Mouse (Mus musculus) MEL (cell line): Measurements from ENCODE around the gene Pank4. TPM values are rescaled to one million over a fixed set of nuclear protein-coding genes. Genes with fewer than 3 reads are reported as not detected.

Experiments used
- DNase-seq: peaks from one replicate; pipeline ENCODE4 v3.0.0; 2011; ENCODE audit warnings: low read depth, low spot score
- H3K27ac ChIP-seq: 2 replicates; pipeline ENCODE4 v1.5.1; 2012; ENCODE audit warnings: low read depth, mild to moderate bottlenecking, control low read depth, low read length, moderate library complexity; ENCODE audit not compliant: control insufficient read depth
- H3K27me3 ChIP-seq, 2 experiments: fragments of 150-350 bp in 1 of 2; sonication (generic) in 1 of 2; 2 replicates each; pipeline ENCODE4 v1.6.1; 2012; ENCODE audit warnings: low read length in 2 of 2, mild to moderate bottlenecking in 2 of 2, improper control_type of control experiment in 1 of 2, moderate library complexity in 1 of 2; ENCODE audit not compliant: insufficient read depth in 2 of 2, control insufficient read depth in 1 of 2
- H3K36me3 ChIP-seq, 2 experiments: 2 replicates each; pipeline ENCODE4 v1.6.1; 2012 to 2014; ENCODE audit warnings: low read length in 2 of 2, improper control_type of control experiment in 1 of 2, inconsistent platforms in 1 of 2, mild to moderate bottlenecking in 1 of 2; ENCODE audit not compliant: insufficient read depth in 2 of 2, control insufficient read depth in 1 of 2
- H3K4me1 ChIP-seq, 2 experiments: fragments of 150-350 bp in 1 of 2; sonication (generic) in 1 of 2; 2 replicates each; pipeline ENCODE4 v1.6.1; 2012; ENCODE audit warnings: low read length in 2 of 2, improper control_type of control experiment in 1 of 2, mild to moderate bottlenecking in 1 of 2; ENCODE audit not compliant: insufficient read depth in 2 of 2, control insufficient read depth in 1 of 2
- H3K4me3 ChIP-seq, 2 experiments: fragments of 150-350 bp in 1 of 2; sonication (generic) in 1 of 2; 2 replicates each; pipeline ENCODE4 v1.5.1; 2012; ENCODE audit warnings: low read depth in 2 of 2, low read length in 2 of 2, mild to moderate bottlenecking in 2 of 2, moderate library complexity in 2 of 2, control low read depth in 1 of 2, improper control_type of control experiment in 1 of 2; ENCODE audit not compliant: control insufficient read depth in 1 of 2, insufficient read depth in 1 of 2
- H3K79me2 ChIP-seq: 2 replicates; pipeline ENCODE4 v1.6.1; 2012; ENCODE audit warnings: mild to moderate bottlenecking, low read length, moderate library complexity; ENCODE audit not compliant: control insufficient read depth, poor library complexity, insufficient read depth
- H3K9ac ChIP-seq: 2 replicates; pipeline ENCODE4 v1.6.1; 2012; ENCODE audit warnings: low read depth, mild to moderate bottlenecking, control low read depth, low read length, moderate library complexity; ENCODE audit not compliant: control insufficient read depth, poor library complexity, severe bottlenecking
- H3K9me3 ChIP-seq: fragments of 150-350 bp; sonication (generic); replicated peaks from 2 replicates; pipeline ENCODE4 v1.6.1; 2012; ENCODE audit warnings: mild to moderate bottlenecking, low read length, improper control_type of control experiment, moderate library complexity; ENCODE audit not compliant: insufficient read depth
- BHLHE40 ChIP-seq: IDR thresholded peaks from 2 replicates; pipeline ENCODE4 v1.6.1; 2012; ENCODE audit warnings: low read depth, mild to moderate bottlenecking, inconsistent platforms, low read length, improper control_type of control experiment, borderline replicate concordance
- CHD2 ChIP-seq: IDR thresholded peaks from 2 replicates; pipeline ENCODE4 v1.6.1; 2011; ENCODE audit warnings: low read length, improper control_type of control experiment
- E2F4 ChIP-seq: IDR thresholded peaks from 2 replicates; pipeline ENCODE4 v1.6.1; 2011; ENCODE audit warnings: low read depth, low read length, improper control_type of control experiment, borderline replicate concordance
- EP300 ChIP-seq, 2 experiments: IDR thresholded peaks; 2 replicates each; pipeline ENCODE4 v1.6.1; 2011; ENCODE audit warnings: improper control_type of control experiment in 2 of 2, low read length in 2 of 2, low read depth in 1 of 2, mild to moderate bottlenecking in 1 of 2
- ETS1 ChIP-seq: IDR thresholded peaks from 2 replicates; pipeline ENCODE4 v1.6.1; 2012; ENCODE audit warnings: low read depth, mild to moderate bottlenecking, inconsistent platforms, low read length, improper control_type of control experiment, moderate library complexity
- JUND ChIP-seq: IDR thresholded peaks from 2 replicates; pipeline ENCODE4 v1.6.1; 2011; ENCODE audit warnings: low read depth, mild to moderate bottlenecking, improper control_type of control experiment, low read length
- KAT2A ChIP-seq: conservative IDR thresholded peaks from 2 replicates; pipeline ENCODE4 v1.6.1; 2012; ENCODE audit warnings: low read depth, low read length, improper control_type of control experiment, inconsistent platforms
- MAX ChIP-seq: IDR thresholded peaks from 2 replicates; pipeline ENCODE4 v1.6.1; 2011; ENCODE audit warnings: low read length, improper control_type of control experiment
- MXI1 ChIP-seq: IDR thresholded peaks from 2 replicates; pipeline ENCODE4 v1.6.1; 2011; ENCODE audit warnings: mild to moderate bottlenecking, low read depth, low read length, improper control_type of control experiment
- MYC ChIP-seq: IDR thresholded peaks from 2 replicates; pipeline ENCODE4 v1.6.1; 2011; ENCODE audit warnings: low read depth, mild to moderate bottlenecking, low read length, improper control_type of control experiment, moderate library complexity
- NRF1 ChIP-seq: IDR thresholded peaks from 2 replicates; pipeline ENCODE4 v1.6.1; 2014; ENCODE audit warnings: low read depth, mild to moderate bottlenecking, inconsistent platforms, low read length, improper control_type of control experiment, moderate library complexity; ENCODE audit not compliant: poor library complexity, insufficient read depth, severe bottlenecking
- POLR2AphosphoS2 ChIP-seq: IDR thresholded peaks from 2 replicates; pipeline ENCODE4 v1.6.1; 2011; ENCODE audit warnings: low read length, improper control_type of control experiment
- POLR2AphosphoS5 ChIP-seq: IDR thresholded peaks from 2 replicates; pipeline ENCODE4 v1.6.1; 2012; ENCODE audit warnings: low read depth, borderline replicate concordance, mild to moderate bottlenecking, inconsistent platforms, low read length, moderate library complexity, mixed read lengths
- RCOR1 ChIP-seq: IDR thresholded peaks from 2 replicates; pipeline ENCODE4 v1.6.1; 2012; ENCODE audit warnings: low read depth, mild to moderate bottlenecking, inconsistent platforms, low read length, improper control_type of control experiment
- SMC3 ChIP-seq: IDR thresholded peaks from 2 replicates; pipeline ENCODE4 v1.6.1; 2011; ENCODE audit warnings: low read depth, low read length, improper control_type of control experiment
- TBP ChIP-seq: IDR thresholded peaks from 2 replicates; pipeline ENCODE4 v1.8.0; 2011; ENCODE audit warnings: low read depth, low read length, improper control_type of control experiment
- TCF12 ChIP-seq: IDR thresholded peaks from 2 replicates; pipeline ENCODE4 v1.6.1; 2014; ENCODE audit warnings: low read depth, mild to moderate bottlenecking, inconsistent platforms, low read length, improper control_type of control experiment, moderate library complexity
- UBTF ChIP-seq: IDR thresholded peaks from 2 replicates; pipeline ENCODE4 v1.6.1; 2012; ENCODE audit warnings: low read depth, mild to moderate bottlenecking, inconsistent platforms, low read length, improper control_type of control experiment, moderate library complexity, borderline replicate concordance; ENCODE audit not compliant: insufficient read depth
- USF1 ChIP-seq: IDR thresholded peaks from 2 replicates; pipeline ENCODE4 v1.6.1; 2014; ENCODE audit warnings: low read depth, mild to moderate bottlenecking, inconsistent platforms, low read length, improper control_type of control experiment, moderate library complexity
- USF2 ChIP-seq, 2 experiments: IDR thresholded peaks; 2 replicates each; pipeline ENCODE4 v1.6.1; 2011 to 2012; ENCODE audit warnings: improper control_type of control experiment in 2 of 2, low read length in 2 of 2, borderline replicate concordance in 1 of 2, inconsistent platforms in 1 of 2, low read depth in 1 of 2, mild to moderate bottlenecking in 1 of 2; ENCODE audit not compliant: insufficient read depth in 1 of 2
- ZC3H11A ChIP-seq: IDR thresholded peaks from 2 replicates; pipeline ENCODE4 v1.6.1; 2012; ENCODE audit warnings: low read depth, mild to moderate bottlenecking, inconsistent platforms, low read length, improper control_type of control experiment
- ZMIZ1 ChIP-seq: IDR thresholded peaks from 2 replicates; pipeline ENCODE4 v1.6.1; 2012; ENCODE audit warnings: low read depth, mild to moderate bottlenecking, inconsistent platforms, low read length, improper control_type of control experiment, moderate library complexity
- ZNF384 ChIP-seq: IDR thresholded peaks from 2 replicates; pipeline ENCODE4 v1.6.1; 2012; ENCODE audit warnings: low read depth, mild to moderate bottlenecking, inconsistent platforms, low read length, improper control_type of control experiment
- polyA plus RNA-seq, 2 experiments: library from polyadenylated mRNA; stranded (reverse) in 1 of 2; unstranded in 1 of 2; fragments of >175 nt in 1 of 2; fragments of >200 nt in 1 of 2; gene quantifications; 2 replicates each; pipeline versions ENCODE4 v1.2.1 to v1.2.4; 2012; ENCODE audit warnings: low replicate concordance in 2 of 2, low read depth in 1 of 2; ENCODE audit not compliant: insufficient read length in 2 of 2, insufficient read depth in 1 of 2, missing spikeins in 1 of 2
- total RNA-seq: library from RNA; depleted of rRNA; stranded (reverse); fragments of 300-350 nt; gene quantifications from 2 replicates; pipeline ENCODE4 v1.2.3, GENCODE M21; 2012

Pank4 gene
- total and polyA plus RNA-seq, 3 experiments = 38.4 to 55.5 TPM; not detected in 1

DNA sequence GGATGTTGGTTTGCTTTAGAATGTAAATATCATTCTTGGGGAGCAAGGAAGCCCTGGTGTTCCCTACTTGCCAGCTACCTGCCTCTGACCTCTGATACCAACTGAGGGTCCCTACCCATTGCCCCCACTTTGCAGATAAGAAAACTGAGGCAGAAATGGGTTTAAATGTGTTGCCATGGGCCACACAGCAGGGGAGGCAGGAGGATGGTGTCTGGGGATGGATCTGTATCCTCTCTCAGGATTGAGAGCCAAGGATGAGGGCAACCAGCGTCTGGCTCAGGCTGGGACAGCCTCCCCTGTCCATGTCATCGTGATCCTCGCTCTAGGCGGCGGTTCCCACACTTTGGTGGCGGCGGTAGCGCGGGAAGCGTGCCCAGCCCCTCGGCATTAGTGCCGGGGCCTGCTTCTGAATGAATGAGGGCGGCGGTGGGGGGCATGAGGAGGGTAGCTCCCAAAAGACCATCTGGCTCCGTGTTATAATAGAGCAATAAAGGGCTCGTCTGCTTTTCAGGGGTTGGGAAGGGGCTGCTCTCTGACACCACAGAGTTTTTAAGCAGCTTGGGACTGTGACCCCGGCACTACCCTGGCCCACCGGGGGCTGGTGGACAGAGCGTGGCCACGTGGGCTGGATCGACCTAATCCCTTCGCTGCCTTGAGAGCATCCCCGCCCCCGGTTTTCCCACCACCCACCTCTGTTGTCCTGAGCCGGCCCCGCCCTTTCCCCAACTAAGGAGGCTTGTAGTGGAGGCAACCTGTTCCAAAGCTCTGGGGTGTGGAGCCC lies 11.3 kb upstream of the Pank4 start:
- no peak overlapping the region for H3K4me3 ChIP-seq
- H3K27ac ChIP-seq = no peak overlapping the region
- no peak for DNase-seq
- no peaks in the 10 kb centered on the region for H3K4me1 ChIP-seq
- H3K79me2 ChIP-seq = no peaks in the 10 kb centered on the region
- no peaks in the 10 kb centered on the region for H3K36me3 ChIP-seq
- no peak for TF ChIP-seq SMC3
- TF ChIP-seq EP300 (IDR thresholded peaks at IDR 0.05; ENCODE audit: low read depth in 1 of 2, low read length in 2 of 2) = no peak
- TF ChIP-seq USF1 = no peak
- no peak for TF ChIP-seq ZC3H11A
- no peak for TF ChIP-seq TBP
- TF ChIP-seq JUND = no peak
- TF ChIP-seq CHD2 = no peak
- no peak overlapping the region for H3K9ac ChIP-seq
- H3K27me3 ChIP-seq = peaks cover 4 to 14% of the 10 kb centered on the region in 2 experiments; a peak in 3 of 4 replicates
- H3K9me3 ChIP-seq = no peaks in the 10 kb centered on the region

DNA sequence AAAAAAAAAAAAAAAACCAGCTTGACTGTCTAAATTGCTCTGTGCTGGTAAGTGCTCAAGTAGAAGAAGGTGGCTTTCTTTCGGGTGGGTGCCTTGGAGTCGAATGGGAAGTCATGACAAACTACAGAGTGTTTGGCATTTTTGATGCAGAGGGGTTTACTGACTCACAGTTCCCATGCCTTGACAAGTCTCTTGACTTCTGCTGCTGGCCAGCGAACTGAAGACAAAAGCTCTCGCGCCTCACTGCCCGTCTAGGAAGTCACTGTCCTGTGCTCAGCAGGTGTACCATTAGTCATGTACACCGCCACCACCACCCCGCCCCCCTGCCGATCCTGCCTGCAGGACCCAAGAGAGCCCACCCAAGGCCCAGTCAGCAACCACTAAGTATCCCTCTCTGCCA lies 7.3 kb upstream of the Pank4 start:
- TF ChIP-seq POLR2AphosphoS5 (no peak), KAT2A (no peak)
- no peaks in the 10 kb centered on the region for H3K36me3 ChIP-seq
- no peak overlapping the region for H3K4me3 ChIP-seq
- H3K9me3 ChIP-seq = no peaks in the 10 kb centered on the region
- no peaks in the 10 kb centered on the region for H3K79me2 ChIP-seq
- peaks cover 2 to 14% of the 10 kb centered on the region in 2 experiments; a peak in 2 of 4 replicates for H3K27me3 ChIP-seq
- H3K9ac ChIP-seq = no peak overlapping the region
- DNase-seq = no peak
- no peaks in the 10 kb centered on the region for H3K4me1 ChIP-seq
- no peak overlapping the region for H3K27ac ChIP-seq

DNA sequence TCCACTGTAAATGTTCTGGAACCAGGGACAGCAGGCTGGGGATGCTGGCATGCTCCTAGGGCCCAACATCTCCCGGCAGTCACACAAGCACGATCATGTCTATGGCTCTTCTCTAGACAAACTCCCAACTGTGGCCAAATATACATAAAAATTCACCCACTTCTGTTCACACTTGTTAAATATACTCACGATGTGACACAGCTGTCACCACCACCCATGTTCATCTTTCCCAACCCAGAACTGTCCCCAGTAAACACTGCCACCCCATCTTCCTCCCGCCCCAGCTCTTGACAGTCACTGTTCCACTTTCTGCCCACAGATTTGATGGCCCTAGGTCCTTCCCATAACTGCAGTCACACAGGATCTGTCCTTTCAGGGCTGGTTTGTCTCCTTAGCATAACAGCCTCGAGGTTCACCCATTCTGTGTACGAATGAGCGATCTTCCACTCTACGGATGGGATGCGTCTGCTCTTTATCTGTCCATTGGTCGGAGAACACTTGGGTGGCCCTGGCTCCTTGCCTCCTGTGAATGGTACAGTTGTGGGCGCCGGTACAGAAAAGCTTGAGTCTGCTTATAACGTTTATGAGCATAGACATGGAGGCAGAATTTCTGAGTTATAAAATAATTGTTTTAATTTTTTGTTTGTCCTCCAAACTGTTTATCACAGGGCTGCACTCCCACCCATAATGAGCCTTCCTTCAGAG lies 6.5 kb upstream of the Pank4 start:
- Histone ChIP-seq H3K36me3 (no peaks in the 10 kb centered on the region), H3K9me3 (no peaks in the 10 kb centered on the region), H3K27me3 (peaks cover 0 to 14% of the 10 kb centered on the region in 2 experiments; a peak in 2 of 4 replicates), H3K9ac (no peak overlapping the region), H3K4me3 (no peak overlapping the region), H3K79me2 (no peaks in the 10 kb centered on the region), H3K27ac (no peak overlapping the region), H3K4me1 (no peaks in the 10 kb centered on the region)
- DNase-seq = no peak
- TF ChIP-seq TBP = no peak
- TF ChIP-seq POLR2AphosphoS2 = no peak
- no peak for TF ChIP-seq MXI1
- TF ChIP-seq TCF12 = no peak
- TF ChIP-seq RCOR1 = no peak
- TF ChIP-seq USF2 (IDR thresholded peaks at IDR 0.05; ENCODE audit: borderline replicate concordance in 1 of 2, insufficient read depth in 1 of 2, low read depth in 1 of 2, low read length in 2 of 2) = no peak
- TF ChIP-seq NRF1 = no peak
- no peak for TF ChIP-seq KAT2A
- no peak for TF ChIP-seq ZMIZ1
- no peak for TF ChIP-seq BHLHE40
- no peak for TF ChIP-seq UBTF
- no peak for TF ChIP-seq E2F4
- no peak for TF ChIP-seq MYC
- TF ChIP-seq ETS1 = no peak
- TF ChIP-seq CHD2 = no peak
- no peak for TF ChIP-seq ZNF384
- TF ChIP-seq MAX = no peak
